Mouse (Mus musculus) erythroblast, embryonic 14.5 days (primary cell): ENCODE measurements around the gene Cdk18.

Source experiments
- GATA1 ChIP-seq: IDR thresholded peaks from 2 replicates; pipeline ENCODE4 v1.6.1; 2012; ENCODE audit warnings: low read length, inconsistent platforms, mixed read lengths
- TAL1 ChIP-seq: IDR thresholded peaks from 3 replicates; pipeline ENCODE4 v1.6.1; 2012; ENCODE audit warnings: low read length, inconsistent platforms, mixed read lengths

- TF ChIP-seq GATA1 (no peak), TAL1 (no peak)
These were observed at the start of gene Cdk18 for GRCm38 (mm10) chr1:132139416-132139864.
